9 mouse cellular contexts compared by ENCODE assay signal in genomic region chr8:34397225-34397582, GRCm38 (mm10).
DNase-seq lines count a peak whose midpoint lies in the region; ATAC-seq and TF ChIP-seq lines count a peak whose summit lies in the region.
"Had no signal": no experiment of that assay in that cellular context is flagged by ENCODE, and none has a peak within 500 bp of the region (broad histone marks: within the 10 kb centered on the region; RNA-seq: fewer than 3 reads in every experiment).

No protein-coding gene starts in this region.

- H3K4me1 ChIP-seq in heart, embryonic 15.5 days (replicated peaks): peaks cover 7% of the 10 kb centered on the region; the same call in 1 of the 2 replicates
- no peaks in the 10 kb centered on the region for H3K4me1 ChIP-seq in ES-E14 (ENCODE audit: control insufficient read depth in 2 of 2, insufficient read depth in 2 of 2, low read length in 2 of 2, poor library complexity in 1 of 2)
- 0 out of 2 replicates have a peak, but pooled peaks cover 6% of the 10 kb centered on the region for H3K4me1 ChIP-seq in hindbrain, embryonic 11.5 days (replicated peaks; ENCODE audit: control insufficient read depth, insufficient read depth, low read length)
- H3K4me1 ChIP-seq in midbrain, embryonic 12.5 days: peaks cover 26% of the 10 kb centered on the region

- in situ Hi-C loops in ES-E14 (cut with MboI; ENCODE audit: low sequenced_read_pairs in 2 of 2, unreplicated experiment in 2 of 2): loop anchor here (10.0 kb wide), 1 partner anchor 418 kb away; no protein-coding TSS in a partner anchor

- H3K4me2 ChIP-seq in heart, embryonic 15.5 days: peak overlapping the region; percentile 50
- no peak overlapping the region for H3K4me2 ChIP-seq in hindbrain, embryonic 11.5 days (replicated peaks; ENCODE audit: low read depth, low read length)
- peak overlapping the region; percentile 34 for H3K4me2 ChIP-seq in midbrain, embryonic 12.5 days (replicated peaks)

- no peaks in the 10 kb centered on the region for H3K9me3 ChIP-seq in heart, embryonic 15.5 days (replicated peaks)
- H3K9me3 ChIP-seq in ES-E14 (ENCODE audit: control insufficient read depth, insufficient read depth, low read depth, low read length): no peaks in the 10 kb centered on the region
- no peaks in the 10 kb centered on the region for H3K9me3 ChIP-seq in hindbrain, embryonic 11.5 days (ENCODE audit: control insufficient read depth, low read length)
- no peaks in the 10 kb centered on the region for H3K9me3 ChIP-seq in midbrain, embryonic 12.5 days

- ATAC-seq in heart, embryonic 15.5 days (replicated peaks; ENCODE audit: insufficient number of reproducible peaks, insufficient read depth, low FRiP score, low read depth): no peak
- ATAC-seq in hindbrain, embryonic 11.5 days (ENCODE audit: low FRiP score): no peak
- no peak for ATAC-seq in midbrain, embryonic 12.5 days (ENCODE audit: low FRiP score, low read depth)

- no peaks in the 10 kb centered on the region for H3K36me3 ChIP-seq in heart, embryonic 15.5 days
- H3K36me3 ChIP-seq in ES-E14 (ENCODE audit: control insufficient read depth, insufficient read depth, low read length, poor library complexity, severe bottlenecking): no peaks in the 10 kb centered on the region
- H3K36me3 ChIP-seq in hindbrain, embryonic 11.5 days (ENCODE audit: control insufficient read depth, insufficient read depth, low read length): no peaks in the 10 kb centered on the region
- no peaks in the 10 kb centered on the region for H3K36me3 ChIP-seq in midbrain, embryonic 12.5 days
- H3K36me3 ChIP-seq: G1E had no signal

- WGBS in heart, embryonic 15.5 days: 43% methylated on average over 4 of the region's 4 CpGs
- 58% methylated on average over 4 of the region's 4 CpGs for WGBS in hindbrain, embryonic 11.5 days
- 58% methylated on average over 4 of the region's 4 CpGs for WGBS in midbrain, embryonic 12.5 days

- H3K9ac ChIP-seq in heart, embryonic 15.5 days: no peak overlapping the region
- no peak overlapping the region for H3K9ac ChIP-seq in ES-E14 (ENCODE audit: insufficient read depth, low read depth, low read length, poor library complexity, severe bottlenecking)
- H3K9ac ChIP-seq in hindbrain, embryonic 11.5 days (ENCODE audit: low read depth, low read length): no peak overlapping the region
- no peak overlapping the region; the same call in 1 of the 2 replicates for H3K9ac ChIP-seq in midbrain, embryonic 12.5 days (replicated peaks)

- H3K27ac ChIP-seq in heart, embryonic 15.5 days: no peak overlapping the region
- H3K27ac ChIP-seq in ES-E14 (ENCODE audit: insufficient read depth, low read depth, low read length, poor library complexity, severe bottlenecking): no peak overlapping the region
- H3K27ac ChIP-seq in hindbrain, embryonic 11.5 days (ENCODE audit: low read depth, low read length): no peak overlapping the region
- peak overlapping the region; percentile 75 for H3K27ac ChIP-seq in midbrain, embryonic 12.5 days (replicated peaks)

- H3K27me3 ChIP-seq in heart, embryonic 15.5 days: no peaks in the 10 kb centered on the region
- H3K27me3 ChIP-seq in hindbrain, embryonic 11.5 days (ENCODE audit: control insufficient read depth, insufficient read depth, low read length): no peaks in the 10 kb centered on the region
- H3K27me3 ChIP-seq in midbrain, embryonic 12.5 days: 0 out of 2 replicates have a peak, but pooled peaks cover 3% of the 10 kb centered on the region

- H3K4me3 ChIP-seq in heart, embryonic 15.5 days: peak overlapping the region; percentile 25
- no peak overlapping the region for H3K4me3 ChIP-seq in ES-E14 (ENCODE audit: insufficient read depth in 1 of 2, low read depth in 1 of 2, low read length in 2 of 2, poor library complexity in 1 of 2, severe bottlenecking in 1 of 2)
- H3K4me3 ChIP-seq in hindbrain, embryonic 11.5 days (ENCODE audit: low read depth, low read length): no peak overlapping the region
- H3K4me3 ChIP-seq in midbrain, embryonic 12.5 days: no peak overlapping the region

- no peak for DNase-seq in heart, adult 9 months (ENCODE audit: low spot score in 2 of 2)
- peak; percentile 19 for DNase-seq in ES-E14 (ENCODE audit: low read depth, low spot score)
- peak; percentile 42 for DNase-seq in hindbrain, embryonic 11.5 days (ENCODE audit: low spot score)
- DNase-seq in cerebellum, postnatal 4 days (ENCODE audit: low spot score in 2 of 2): no peak
- no peak for DNase-seq in layer of hippocampus, adult 8-10 months (ENCODE audit: low spot score in 2 of 2)
- DNase-seq in right cerebral cortex, postnatal 36 days (ENCODE audit: low spot score in 2 of 2): no peak

TF ChIP-seq in ES-E14, 5 proteins besides CTCF, POLR2A, EP300 and RAD21:
- TF ChIP-seq CHD2 (IDR thresholded peaks at IDR 0.05; ENCODE audit: low read depth, low read length) (no peak), ZC3H11A (IDR thresholded peaks at IDR 0.05; ENCODE audit: borderline replicate concordance, low read depth, low read length) (no peak), MAFK (IDR thresholded peaks at IDR 0.05; ENCODE audit: insufficient read depth, low read depth, low read length) (no peak), HCFC1 (IDR thresholded peaks at IDR 0.05; ENCODE audit: borderline replicate concordance, insufficient read depth, low read length) (no peak), ZNF384 (IDR thresholded peaks at IDR 0.05; ENCODE audit: low read depth, low read length) (no peak)

Comparison
In these comparisons a context has a peak if more than half of its experiments do, and no peak if none do; other contexts are left out.
1. DNase-seq: peak in ES-E14 (single experiment) and hindbrain, embryonic 11.5 days (single experiment); none in heart, adult 9 months (0 of 2), cerebellum, postnatal 4 days (0 of 2), layer of hippocampus, adult 8-10 months (0 of 2) and right cerebral cortex, postnatal 36 days (0 of 2).